Mouse (Mus musculus): ENCODE data around the gene Hdc.
"Not testable (repeated sequence)": the region's sequence is repeated elsewhere in the genome, so short reads cannot be mapped to it uniquely, and the experiment has no call there.

Hdc gene

GRCm38 (mm10) chr2:126619249-126619704, at the start of gene Hdc:
Gene Hdc, minus strand, starts transcription at chr2:126619299.
- no peak for DNase-seq (ENCODE audit: low read depth, low spot score)

DNA sequence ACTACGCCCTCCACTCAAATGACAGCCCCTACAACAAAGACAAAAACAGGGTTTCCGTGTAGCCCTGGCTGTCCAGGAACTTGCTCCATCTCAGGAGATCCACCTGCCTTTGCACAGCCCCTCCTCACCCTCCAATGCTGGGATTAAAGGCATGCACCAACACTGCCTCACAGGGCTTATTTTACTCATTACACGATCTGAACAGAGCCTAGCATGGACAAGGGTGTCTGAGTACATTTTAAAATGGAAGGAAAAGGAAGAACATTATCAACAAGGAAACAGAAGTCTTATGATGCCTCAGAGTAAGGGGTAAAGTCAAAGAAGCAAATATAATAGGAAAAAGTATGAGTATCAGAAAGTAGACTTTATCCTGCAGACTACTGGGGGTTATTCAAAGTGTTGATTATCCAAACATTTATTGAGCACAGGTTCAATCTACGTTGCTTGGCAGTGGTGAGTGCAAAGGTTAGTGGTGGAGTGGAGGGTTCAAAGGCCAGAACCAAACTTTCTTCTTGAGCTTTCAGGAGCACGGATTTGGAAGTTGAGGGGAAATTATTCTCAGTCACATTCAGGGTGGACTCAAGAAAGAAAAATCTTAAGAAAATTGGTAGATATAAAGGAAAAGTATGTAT, 49.6 kb upstream of the Hdc start:
- DNase-seq (ENCODE audit: low read depth, low spot score): no peak

GRCm38 (mm10) chr2:126665984-126666383, 46.9 kb upstream of the Hdc start:
- DNase-seq (ENCODE audit: low read depth, low spot score): no peak

- DNase-seq (ENCODE audit: low read depth, low spot score): peak; percentile 32
Observed at GRCm38 (mm10) chr2:126663481-126663880, 44.4 kb upstream of the Hdc start.

GRCm38 (mm10) chr2:126652929-126653328, 33.8 kb upstream of the Hdc start:
- no peak for DNase-seq (ENCODE audit: low read depth, low spot score)

GRCm38 (mm10) chr2:126647762-126648161, 28.7 kb upstream of the Hdc start:
- no peak for DNase-seq (ENCODE audit: low read depth, low spot score)

GRCm38 (mm10) chr2:126646461-126646860, 27.4 kb upstream of the Hdc start:
- no peak for DNase-seq (ENCODE audit: low read depth, low spot score)

DNA sequence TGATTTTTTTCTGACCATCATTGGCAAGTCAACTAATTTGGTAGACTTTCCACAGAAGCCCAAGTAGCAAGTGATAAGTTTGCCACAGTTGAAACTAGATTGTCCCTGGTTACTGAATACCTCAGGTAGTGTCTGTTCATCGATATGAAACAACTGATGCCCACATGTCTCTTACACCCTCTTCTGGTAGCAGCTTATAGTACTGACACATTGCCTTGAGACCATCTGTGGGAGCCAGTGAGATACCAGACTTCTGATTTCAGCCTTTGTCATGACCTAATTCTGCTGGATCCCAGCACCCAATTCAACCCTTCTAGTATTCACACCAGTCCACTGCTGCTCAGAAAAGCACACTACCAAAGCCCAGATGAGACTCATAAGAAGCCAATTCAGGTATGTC, 25.7 kb upstream of the Hdc start:
- no peak for DNase-seq (ENCODE audit: low read depth, low spot score)

GRCm38 (mm10) chr2:126640298-126640697, 21.2 kb upstream of the Hdc start:
- no peak for DNase-seq (ENCODE audit: low read depth, low spot score)

- no peak for DNase-seq (ENCODE audit: low read depth, low spot score)
Observed at GRCm38 (mm10) chr2:126635939-126636823, 17.1 kb upstream of the Hdc start.

- DNase-seq (ENCODE audit: low read depth, low spot score): no peak
Observed at GRCm38 (mm10) chr2:126633165-126633564, 14.1 kb upstream of the Hdc start.

DNA sequence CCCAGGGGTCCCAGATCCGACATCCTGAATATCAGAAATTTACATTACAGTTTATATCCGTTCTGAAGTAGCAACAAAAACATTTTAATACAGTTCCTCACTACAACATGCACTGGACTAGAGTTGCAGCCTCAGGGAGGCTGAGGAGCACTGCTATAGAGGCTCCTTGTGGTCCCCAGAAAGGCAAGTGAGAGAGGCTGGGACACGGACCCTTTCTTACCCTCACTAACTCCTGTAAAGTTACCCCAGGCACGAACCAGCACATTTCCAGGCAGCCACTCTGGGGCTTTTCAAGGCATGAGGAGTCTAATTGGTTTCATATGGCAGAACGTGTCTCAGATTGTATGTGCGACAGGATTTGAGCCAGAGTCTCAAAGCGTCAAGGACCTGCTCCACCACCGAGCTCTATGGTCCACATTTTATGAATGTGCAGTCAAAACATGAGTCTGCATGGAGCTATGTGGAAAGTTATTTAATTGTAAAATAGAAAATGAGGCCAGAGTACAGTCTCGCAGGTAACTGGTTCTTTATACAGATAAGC, 9.4 kb upstream of the Hdc start:
- DNase-seq (ENCODE audit: low read depth, low spot score): peak; percentile 91

DNA sequence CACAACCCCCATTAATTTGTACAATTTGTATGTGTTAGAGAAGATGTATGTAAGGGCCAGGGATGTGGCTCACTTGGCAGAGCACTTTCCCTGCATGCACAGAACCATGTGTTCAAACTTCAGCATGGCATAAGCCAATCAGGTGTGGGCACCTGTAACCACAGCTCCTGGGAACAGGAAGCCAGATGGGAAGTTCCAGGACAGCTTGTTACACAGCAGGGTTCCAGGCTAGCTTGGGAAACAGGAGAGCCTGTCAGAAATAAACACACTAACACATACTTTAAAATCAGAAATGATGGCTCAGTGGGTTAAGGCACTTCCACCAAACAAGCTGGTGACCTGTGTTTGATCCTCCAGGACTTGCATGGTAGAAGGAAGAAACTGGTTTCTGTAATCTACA, 4.0 kb upstream of the Hdc start:
- DNase-seq (ENCODE audit: low read depth, low spot score): no peak

DNA sequence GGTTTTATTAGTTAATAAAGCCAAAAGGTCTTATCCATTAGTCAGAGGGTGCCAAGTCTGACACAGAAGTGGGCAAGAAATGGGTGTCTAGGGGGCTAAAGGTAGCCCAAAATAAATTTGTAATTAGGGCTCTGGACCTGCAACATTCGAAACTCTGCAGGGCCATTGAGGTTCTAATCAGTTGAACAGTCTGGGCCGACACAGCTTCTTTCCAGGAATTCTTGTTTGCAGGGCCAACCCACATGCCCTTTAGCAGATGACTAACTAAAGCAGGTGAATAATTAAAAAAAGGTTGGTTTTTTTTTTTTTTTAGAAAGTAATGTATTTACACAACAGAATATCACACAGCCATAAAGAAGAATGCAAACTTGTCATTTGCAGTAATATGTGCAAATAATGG, 3.4 kb upstream of the Hdc start:
- DNase-seq (ENCODE audit: low read depth, low spot score): no peak

GRCm38 (mm10) chr2:126618470-126619179, 474 bp downstream of the Hdc start:
- no peak for DNase-seq (ENCODE audit: low read depth, low spot score)

- no peak for DNase-seq (ENCODE audit: low read depth, low spot score)
Observed at GRCm38 (mm10) chr2:126615355-126615754, 3.7 kb downstream of the Hdc start.

DNA sequence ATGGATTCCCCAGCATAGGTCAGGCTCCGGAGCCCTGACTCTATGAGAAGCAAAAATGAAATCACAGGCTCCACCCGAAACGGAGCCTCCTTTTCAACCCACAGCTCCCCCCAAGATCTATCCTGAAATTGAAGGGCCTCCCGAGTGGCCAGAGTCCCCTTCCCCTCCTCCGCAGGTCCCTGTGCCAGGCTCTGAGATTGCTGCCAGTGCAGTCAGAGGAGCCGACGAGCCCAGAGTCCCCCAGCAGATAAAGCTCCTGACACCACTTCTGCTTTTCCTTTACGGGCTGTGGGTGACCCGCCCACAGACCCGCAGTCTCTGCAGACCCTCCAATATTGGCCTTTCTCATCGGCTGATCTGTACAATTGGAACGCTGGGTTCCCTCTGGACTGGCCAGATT, 9.5 kb downstream of the Hdc start:
- not testable (repeated sequence) for DNase-seq (ENCODE audit: low read depth, low spot score)

GRCm38 (mm10) chr2:126607553-126608203, 11.4 kb downstream of the Hdc start:
- no peak for DNase-seq (ENCODE audit: low read depth, low spot score)

DNA sequence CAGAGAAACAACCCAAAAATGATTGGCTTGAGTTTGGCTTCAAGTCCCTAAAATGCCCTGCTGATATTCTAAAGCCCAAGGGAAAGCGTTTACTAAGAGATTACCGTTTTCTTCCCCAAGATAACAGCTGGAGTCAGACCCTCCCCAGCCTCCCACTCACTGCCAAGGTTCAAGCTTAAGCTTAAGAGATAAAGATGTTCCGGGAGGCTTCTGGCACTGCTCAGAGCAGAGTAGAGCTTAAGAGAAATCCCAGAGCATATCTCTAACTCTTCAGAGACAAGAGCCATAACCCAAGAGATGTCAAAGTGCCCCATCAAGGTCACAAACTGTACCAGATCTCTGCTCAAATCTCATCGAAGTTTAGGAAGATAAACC, 12.4 kb downstream of the Hdc start:
- no peak for DNase-seq (ENCODE audit: low read depth, low spot score)

- DNase-seq (ENCODE audit: low read depth, low spot score): no peak
Observed at GRCm38 (mm10) chr2:126606061-126606687, 12.9 kb downstream of the Hdc start.

Data from forelimb bud, embryonic 11.5 days (tissue).